Mouse (Mus musculus) ovary, adult 10 weeks (tissue): ENCODE results near the gene Rsrc2. TPM values are rescaled to one million over a fixed set of nuclear protein-coding genes. Genes with fewer than 3 reads are reported as not detected.

Experiments used
- polyA plus RNA-seq: library from polyadenylated mRNA; stranded (reverse); fragments of 350-450 nt; fragmentation: Illumina TruSeq; extraction: RNeasy Lipid Tissue Mini Kit (QIAGEN cat#74804); gene quantifications from one replicate; pipeline ENCODE4 v1.2.3, GENCODE M21; 2014

The Rsrc2 gene
- 314 TPM for polyA plus RNA-seq

DNA sequence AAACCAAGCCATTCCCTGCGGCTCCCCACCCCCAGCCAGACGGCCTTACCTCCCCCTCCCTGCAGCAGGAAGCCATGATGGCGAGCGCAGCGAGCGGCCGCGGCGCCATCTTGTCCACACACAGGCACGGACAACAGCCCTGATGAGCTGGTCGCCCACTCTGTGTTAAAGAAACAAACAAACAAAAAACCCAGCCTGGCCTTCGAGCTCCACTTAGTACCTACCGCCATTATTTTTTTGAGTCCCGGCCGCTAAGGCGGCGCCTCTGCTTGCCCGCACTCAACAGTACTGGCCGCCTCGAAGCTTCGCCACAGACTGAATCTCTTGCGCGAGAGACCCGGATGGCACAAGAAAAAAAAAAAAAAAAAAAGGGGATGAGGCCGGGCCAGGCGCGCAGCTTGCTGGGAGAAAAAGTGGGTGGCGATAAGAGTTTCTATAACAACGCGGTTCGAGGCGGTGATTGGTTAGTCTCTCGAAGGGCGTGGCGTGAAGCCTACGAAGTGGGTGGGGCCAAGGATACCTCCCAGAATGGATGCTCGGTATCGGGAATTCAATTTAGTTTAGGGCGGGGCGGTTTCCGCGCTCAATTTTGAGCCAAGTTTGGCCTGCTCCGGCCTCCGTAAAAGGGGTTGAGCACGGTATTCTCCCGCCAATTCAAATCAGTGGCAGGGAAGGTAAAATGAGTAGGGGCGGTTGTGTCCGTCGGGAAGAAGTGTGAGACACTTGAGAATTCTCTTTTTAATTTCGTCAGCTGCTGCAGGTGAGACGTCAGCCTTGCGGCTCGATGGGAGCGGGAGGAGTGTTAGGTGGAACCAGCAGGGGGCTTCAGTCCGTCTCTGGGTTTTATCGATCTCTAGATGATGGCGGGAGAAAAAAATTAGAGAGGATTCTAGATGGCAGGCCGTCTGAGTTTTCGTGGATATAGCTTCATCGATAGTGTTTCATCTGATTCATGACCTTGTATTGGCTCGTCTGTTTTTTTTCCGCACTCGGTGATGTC, at the start of gene Rsrc2, which contains the start of gene Kntc1:
TSS of gene Rsrc2 (minus strand) at position 350 of the 1,000 bp plus-strand sequence.
TSS of gene Kntc1 (plus strand) at position 652 of the 1,000 bp plus-strand sequence.

GRCm38 (mm10) chr5:123720328-123721311, 28.6 kb downstream of the Rsrc2 start, which contains the start of gene Zcchc8:
Gene Zcchc8 (minus strand): TSS chr5:123721100.

GRCm38 (mm10) chr5:123684221-123685144, 64.7 kb downstream of the Rsrc2 start, which contains the start of gene Clip1:
Gene Clip1 (minus strand): TSS chr5:123684618.

Other genes with a start within 250 kb of the Rsrc2 start
- gene B3gnt4, start 239.0 kb downstream of the Rsrc2 start, polyA plus RNA-seq, result not detected
- gene Diablo, start 225.2 kb downstream of the Rsrc2 start, polyA plus RNA-seq, result 161 TPM
- gene Gm49027, start 223.9 kb downstream of the Rsrc2 start, polyA plus RNA-seq, result not detected
- gene Vps33a, start 176.4 kb downstream of the Rsrc2 start, polyA plus RNA-seq, result 20.0 TPM
- gene Clip1, start 64.8 kb downstream of the Rsrc2 start, polyA plus RNA-seq, result 54.6 TPM
- 184 TPM for gene Zcchc8, start 28.3 kb downstream of the Rsrc2 start, polyA plus RNA-seq
- 13.3 TPM for gene Kntc1, start 302 bp upstream of the Rsrc2 start, polyA plus RNA-seq
- 0.23 TPM for gene Hcar2, start 116.1 kb upstream of the Rsrc2 start, polyA plus RNA-seq
- 0.97 TPM for gene Hcar1, start 130.6 kb upstream of the Rsrc2 start, polyA plus RNA-seq
- 351 TPM for gene Denr, start 157.8 kb upstream of the Rsrc2 start, polyA plus RNA-seq
- not detected for gene Gm43518, start 178.0 kb upstream of the Rsrc2 start, polyA plus RNA-seq
- 3.0 TPM for gene Ccdc62, start 181.3 kb upstream of the Rsrc2 start, polyA plus RNA-seq
- 0.54 TPM for gene Hip1r, start 224.2 kb upstream of the Rsrc2 start, polyA plus RNA-seq